Mouse (Mus musculus) brain, embryonic 18.5 days (tissue): ENCODE measurements around the gene Hoxb6.

ENCODE experiments used
- DNase-seq: peaks from one replicate; pipeline ENCODE4 v3.0.0-alpha.2; 2012; ENCODE audit warnings: low read depth, low spot score

Gene Hoxb6

GRCm38 (mm10) chr11:96269869-96270268 lies 22.4 kb upstream of the Hoxb6 start:
- DNase-seq = no peak

GRCm38 (mm10) chr11:96270996-96271540 lies 21.2 kb upstream of the Hoxb6 start, which contains the start of gene Hoxb9:
Hoxb9 (plus strand) TSS chr11:96271457.
- no peak for DNase-seq

DNA sequence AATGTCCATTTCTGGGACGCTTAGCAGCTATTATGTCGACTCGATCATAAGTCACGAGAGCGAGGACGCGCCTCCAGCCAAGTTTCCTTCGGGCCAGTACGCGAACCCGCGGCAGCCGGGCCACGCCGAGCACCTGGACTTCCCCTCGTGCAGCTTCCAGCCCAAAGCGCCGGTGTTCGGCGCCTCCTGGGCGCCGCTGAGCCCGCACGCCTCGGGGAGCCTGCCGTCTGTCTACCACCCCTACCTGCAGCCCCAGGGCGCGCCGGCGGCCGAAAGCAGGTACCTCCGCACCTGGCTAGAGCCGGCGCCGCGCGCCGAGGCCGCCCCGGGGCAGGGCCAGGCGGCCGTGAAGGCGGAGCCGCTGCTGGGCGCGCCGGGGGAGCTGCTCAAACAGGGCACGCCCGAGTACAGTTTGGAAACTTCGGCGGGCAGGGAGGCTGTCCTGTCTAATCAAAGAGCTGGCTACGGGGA lies 20.7 kb upstream of the Hoxb6 start:
- DNase-seq = no peak

- no peak for DNase-seq
Observed at GRCm38 (mm10) chr11:96272024-96272921, 20.0 kb upstream of the Hoxb6 start.

- no peak for DNase-seq
Observed at GRCm38 (mm10) chr11:96274428-96274827, 17.8 kb upstream of the Hoxb6 start.

DNA sequence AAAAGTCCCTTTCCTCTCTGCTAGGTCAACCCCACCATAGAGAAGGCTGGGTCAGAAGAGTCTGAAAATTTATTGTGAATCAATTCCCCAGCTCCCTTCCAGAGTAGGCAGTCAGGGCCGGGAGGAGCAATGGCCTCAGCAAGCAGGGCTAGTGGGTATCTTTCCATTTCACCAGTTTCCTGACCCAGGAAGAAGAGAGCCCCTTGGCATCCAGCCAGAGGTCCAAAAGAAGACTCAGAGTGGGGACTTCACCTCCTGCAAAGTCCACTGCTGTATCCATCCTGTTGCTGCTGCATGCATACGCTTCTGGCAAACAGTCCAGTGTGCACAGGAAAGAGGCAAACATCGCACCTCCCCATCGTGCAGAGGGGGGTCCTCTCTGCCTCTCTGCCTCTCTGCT lies 16.4 kb upstream of the Hoxb6 start:
- no peak for DNase-seq

DNA sequence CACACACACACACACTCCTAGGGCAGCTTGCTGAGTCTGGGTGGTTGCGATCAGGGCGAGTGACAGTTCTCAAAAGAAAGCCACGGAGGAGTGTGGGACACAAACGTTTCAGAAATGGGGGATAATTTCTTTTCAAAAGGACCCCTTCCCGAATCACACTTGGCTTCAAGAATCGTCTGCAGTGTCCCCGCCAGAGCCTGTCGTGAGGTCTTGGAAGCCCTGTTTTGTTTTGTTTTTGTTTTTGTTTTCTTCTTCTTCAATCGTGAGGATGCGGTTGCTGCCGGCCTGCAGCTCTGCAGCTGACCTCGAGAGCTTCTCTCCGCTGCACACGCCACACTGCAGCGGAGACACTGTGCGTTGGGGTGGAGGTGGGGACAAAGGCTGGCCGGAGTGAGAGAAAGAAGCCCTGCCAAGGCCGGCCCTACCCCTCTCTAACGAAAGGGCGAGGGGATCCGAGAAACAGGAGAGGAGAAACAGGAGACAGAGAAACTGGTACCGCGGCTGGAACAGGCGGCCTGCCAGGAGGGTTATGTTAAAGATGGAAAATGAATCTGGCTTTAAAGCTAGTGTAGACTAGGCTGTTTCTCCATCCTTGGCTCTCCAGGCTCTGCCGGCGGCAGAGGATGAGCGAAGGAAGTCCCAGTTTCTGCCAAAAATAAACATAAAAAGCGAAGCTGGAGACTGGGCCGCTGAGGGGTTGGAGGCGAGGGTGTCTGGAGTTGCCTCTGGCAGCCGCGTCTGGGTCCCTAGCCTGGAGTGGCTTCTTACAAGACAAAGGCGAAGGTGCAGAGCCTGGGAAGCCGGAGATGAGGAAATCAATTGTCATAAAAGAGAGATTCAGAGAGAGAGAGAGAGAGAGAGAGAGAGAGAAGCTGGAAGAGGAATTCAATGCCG lies 14.9 kb upstream of the Hoxb6 start:
- no peak for DNase-seq

DNA sequence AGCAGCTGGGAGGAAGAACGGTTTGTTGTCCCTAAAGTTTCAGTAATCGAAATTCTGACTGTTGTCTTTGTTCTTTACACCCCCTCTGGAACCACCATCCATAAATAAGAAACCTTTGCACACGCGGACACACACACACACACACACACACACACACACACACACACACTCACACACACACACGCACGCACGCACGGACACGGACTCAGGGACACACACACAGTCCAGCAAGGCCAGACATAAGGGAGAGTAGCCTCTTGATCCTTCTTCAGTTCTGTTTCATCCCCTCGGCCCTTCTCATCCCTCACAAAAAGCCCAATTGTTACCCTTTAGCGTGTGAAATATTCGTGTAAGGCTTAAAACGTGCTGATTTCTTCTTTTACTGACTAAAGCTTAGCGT lies 14.0 kb upstream of the Hoxb6 start:
- DNase-seq = no peak

DNA sequence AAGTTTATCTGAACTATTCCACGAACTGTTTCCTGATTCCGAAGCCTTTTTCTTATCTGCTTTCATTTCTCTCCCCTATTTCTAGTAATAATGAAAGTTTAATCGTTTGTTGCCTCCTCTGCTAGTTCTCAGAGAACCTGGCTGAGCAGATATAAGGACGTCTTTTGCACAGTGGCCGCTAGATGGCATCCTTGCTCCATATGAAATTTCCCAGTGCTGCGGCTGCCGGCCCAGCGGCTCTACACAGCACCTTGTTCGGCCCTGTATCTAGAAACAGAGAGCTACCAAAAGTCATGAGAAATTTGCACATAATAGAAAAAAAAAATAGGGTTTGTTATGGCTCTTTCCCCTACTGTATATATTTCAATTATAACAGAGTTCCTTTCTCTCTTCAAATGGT lies 13.5 kb upstream of the Hoxb6 start:
- DNase-seq = peak; percentile 64

GRCm38 (mm10) chr11:96279421-96280233 lies 12.6 kb upstream of the Hoxb6 start:
- DNase-seq = no peak

DNA sequence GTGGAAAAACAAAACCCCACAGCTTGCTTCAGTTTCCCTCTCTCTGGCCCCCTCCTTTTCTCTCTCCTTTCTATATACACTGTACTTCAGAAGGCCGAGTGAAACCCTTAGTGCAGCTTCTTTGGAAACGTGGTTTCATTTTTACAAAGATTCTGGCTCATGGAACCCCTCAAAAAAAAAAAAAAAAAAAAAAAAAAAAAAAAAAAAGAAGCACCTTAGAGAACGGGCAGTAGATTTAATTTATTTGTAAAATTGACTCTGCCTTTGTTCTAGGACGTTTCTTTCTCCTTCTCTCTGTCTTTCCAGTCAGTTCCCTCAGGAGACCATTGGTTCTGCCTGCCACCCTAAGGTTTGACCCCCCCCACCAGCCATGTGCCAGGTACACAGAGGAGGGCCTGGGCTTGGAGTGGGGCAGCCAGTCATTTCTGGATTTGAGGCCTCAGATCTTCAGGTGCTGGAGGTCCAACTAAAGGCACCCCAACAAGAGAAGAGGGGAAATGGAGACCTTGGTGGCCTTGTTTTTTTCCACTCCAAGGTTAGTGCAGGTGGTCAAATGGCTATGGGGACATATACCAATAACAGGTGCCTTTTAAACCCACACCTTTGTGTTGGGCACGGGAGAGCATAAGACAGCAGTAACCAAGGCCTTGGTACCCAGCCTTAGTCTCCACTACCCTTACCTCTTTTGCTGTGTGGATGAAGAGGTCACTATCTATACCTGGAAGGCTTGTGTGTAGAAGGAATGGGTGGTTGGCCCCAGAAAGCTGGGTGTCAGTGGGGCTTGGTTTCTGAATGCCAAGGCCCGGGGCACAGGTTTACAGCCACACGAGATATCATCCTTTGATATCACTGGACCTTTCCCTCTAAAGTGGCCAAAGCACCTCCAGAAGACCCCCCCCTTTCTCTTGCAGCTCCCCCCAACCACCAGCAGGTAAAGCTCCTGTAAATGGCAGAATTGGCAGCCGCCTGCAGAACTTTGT lies 11.6 kb upstream of the Hoxb6 start:
- DNase-seq = no peak

DNA sequence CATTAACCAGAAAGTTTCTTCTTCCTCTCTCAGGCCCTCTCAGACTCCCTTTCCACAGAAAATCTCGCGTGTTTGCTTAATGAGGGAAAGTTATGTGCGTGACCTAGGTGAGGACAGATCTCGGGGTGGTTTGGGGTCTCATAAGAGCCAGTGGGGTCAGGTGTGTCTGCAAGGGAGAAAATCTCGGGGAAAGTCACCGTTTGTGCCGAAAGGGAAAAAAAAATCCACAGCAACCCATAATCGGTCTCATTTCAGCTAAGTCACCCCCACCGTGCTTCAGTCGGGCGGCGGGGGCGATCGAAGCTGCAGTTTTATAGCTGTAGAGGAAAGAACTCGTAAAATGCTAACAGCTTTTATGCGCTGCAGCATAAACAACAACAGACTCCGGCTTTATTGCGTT lies 10.9 kb upstream of the Hoxb6 start:
- no peak for DNase-seq

- no peak for DNase-seq
Observed at GRCm38 (mm10) chr11:96281855-96282570, 10.3 kb upstream of the Hoxb6 start, which contains the start of gene Hoxb8. Hoxb8 (plus strand) TSS chr11:96281905.

DNA sequence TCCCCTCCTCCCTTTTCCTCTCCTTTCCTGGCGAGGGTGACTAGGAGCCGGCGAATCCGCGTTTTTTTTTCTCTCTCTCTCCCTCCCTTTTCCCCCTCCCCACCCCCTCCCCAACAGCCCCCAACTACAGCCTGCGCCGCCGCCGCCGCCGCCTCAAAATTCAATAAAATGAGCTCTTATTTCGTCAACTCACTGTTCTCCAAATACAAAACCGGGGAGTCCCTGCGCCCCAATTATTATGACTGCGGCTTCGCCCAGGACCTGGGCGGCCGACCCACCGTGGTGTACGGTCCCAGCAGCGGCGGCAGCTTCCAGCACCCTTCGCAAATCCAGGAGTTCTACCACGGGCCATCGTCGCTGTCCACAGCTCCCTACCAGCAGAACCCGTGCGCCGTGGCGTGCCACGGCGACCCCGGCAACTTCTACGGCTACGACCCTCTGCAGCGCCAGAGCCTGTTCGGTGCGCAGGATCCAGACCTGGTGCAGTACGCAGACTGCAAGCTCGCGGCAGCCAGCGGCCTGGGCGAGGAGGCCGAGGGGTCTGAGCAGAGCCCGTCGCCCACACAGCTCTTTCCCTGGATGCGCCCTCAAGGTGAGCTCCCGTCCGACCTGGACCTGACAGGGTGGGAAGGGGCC lies 9.4 kb upstream of the Hoxb6 start:
- no peak for DNase-seq

DNA sequence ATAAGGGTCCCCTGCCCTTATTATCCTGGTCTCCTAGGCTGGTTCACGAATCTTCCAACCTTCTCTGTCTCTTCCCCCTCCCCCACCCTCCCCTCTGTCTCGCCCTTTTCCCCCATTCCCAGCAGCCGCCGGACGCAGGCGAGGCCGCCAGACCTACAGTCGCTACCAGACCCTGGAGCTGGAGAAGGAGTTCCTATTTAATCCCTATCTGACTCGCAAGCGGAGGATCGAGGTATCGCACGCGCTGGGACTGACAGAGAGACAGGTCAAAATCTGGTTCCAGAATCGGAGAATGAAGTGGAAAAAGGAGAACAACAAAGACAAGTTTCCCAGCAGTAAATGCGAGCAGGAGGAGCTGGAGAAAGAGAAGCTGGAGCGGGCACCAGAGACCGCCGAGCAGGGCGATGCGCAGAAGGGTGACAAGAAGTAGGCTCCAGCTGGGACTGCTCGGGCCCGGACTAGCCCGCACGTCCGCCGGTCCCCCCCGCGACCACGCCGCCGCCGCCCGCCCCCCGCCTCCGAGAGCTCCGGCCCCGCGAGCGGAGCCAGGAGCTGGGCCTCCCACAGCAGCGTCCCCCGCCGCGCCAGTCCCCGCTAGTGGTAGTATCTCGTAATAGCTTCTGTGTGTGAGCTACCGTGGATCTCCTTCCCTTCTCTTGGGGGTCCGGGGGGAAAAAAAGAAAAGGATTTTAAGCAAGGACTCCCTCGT lies 8.1 kb upstream of the Hoxb6 start:
- DNase-seq = no peak

DNA sequence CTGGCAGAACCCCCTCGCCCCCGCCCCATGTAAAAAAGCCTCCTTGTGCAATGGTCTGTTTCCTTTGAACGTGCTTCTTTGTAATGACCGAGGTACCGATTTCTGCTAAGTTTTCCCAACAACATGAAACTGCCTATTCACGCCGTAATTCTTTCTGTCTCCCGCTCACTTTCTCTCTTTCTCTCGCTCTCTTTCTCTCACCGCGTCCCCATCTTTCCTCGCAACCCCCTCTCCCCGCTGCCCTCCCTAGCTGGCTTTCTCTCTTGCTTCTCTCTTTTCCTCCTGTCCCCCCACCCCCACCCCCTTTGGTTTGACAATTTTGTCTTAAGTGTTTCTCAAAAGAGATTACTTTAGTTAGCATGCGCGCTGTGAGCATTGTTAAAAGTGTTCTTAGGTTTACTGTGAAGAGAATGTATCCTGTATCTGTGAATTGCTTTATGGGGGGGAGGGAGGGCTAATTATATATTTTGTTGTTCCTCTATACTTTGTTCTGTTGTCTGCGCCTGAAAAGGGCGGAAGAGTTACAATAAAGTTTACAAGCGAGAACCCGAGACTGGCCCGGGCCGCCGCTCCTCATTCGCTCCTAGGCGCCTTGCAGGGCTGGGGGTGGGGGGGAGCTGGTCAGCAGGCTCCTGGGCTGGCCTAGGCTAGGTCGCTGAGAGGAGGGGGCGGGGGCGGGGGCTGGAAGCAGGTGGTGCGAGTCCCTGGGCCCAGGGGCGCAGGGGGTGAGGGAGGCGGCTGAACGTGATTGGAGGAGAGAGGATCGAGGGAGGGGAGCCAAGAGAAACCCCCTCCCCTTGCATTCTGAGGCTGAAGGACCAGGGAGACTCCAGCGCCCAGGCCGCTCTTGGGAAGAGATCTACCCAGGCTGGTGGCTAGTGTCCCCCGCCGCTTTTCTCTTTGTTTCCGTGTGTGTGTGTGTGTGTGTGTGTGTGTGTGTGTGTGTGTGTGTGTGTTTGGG lies 7.2 kb upstream of the Hoxb6 start:
- no peak for DNase-seq
